ENCODE assay signal across 20 mouse cellular contexts in the genomic region with DNA sequence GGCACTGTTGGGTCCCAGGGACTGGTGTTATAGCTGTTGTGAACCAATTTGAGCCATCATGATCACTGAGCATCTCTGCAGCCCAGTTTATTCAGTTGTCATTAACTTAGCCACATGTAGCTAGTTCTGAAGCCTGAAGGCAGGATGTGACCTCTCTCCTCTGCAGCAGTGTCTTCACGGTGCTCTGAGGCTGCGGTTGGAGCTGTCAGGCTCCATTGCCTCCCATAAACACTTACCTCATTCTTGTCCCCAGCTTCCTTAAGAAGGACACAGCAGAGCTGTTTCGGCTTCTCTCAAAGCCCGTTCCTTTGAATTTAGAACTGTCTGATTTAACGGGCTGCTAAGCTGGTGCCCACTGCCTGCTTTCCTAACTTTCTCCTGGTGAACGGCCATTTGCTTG. TPM values are rescaled to one million over a fixed set of nuclear protein-coding genes. Genes with fewer than 3 reads are reported as not detected.
"Had no signal": no experiment of that assay in that cellular context is flagged by ENCODE, and none has a peak within 500 bp of the region (broad histone marks: within the 10 kb centered on the region; RNA-seq: fewer than 3 reads in every experiment).

No protein-coding gene starts in this region.

- H3K27me3 ChIP-seq: limb, embryonic 12.5 days; limb, embryonic 15.5 days; midbrain, embryonic 12.5 days; midbrain, embryonic 15.5 days; neural tube, embryonic 12.5 days; neural tube, embryonic 15.5 days had no signal

- H3K4me1 ChIP-seq: limb, embryonic 12.5 days; limb, embryonic 15.5 days; midbrain, embryonic 12.5 days; midbrain, embryonic 15.5 days; neural tube, embryonic 12.5 days; neural tube, embryonic 15.5 days had no signal

- H3K27ac ChIP-seq: limb, embryonic 12.5 days; limb, embryonic 15.5 days; liver, embryonic 14.5 days; macrophage; midbrain, embryonic 12.5 days; midbrain, embryonic 15.5 days; neural tube, embryonic 12.5 days; neural tube, embryonic 15.5 days had no signal

- DNase-seq: kidney, postnatal 14 days; left cerebral cortex, postnatal 4 days; liver, postnatal 0 days; lung, embryonic 14.5 days; retina, postnatal 1 day; right cerebral cortex, postnatal 25 days; thymus, adult 18-20 months; thymus, postnatal 36 days had no signal

- H3K9ac ChIP-seq: limb, embryonic 12.5 days; limb, embryonic 15.5 days; liver, embryonic 14.5 days; liver, postnatal 0 days; lung, embryonic 14.5 days; midbrain, embryonic 12.5 days; midbrain, embryonic 15.5 days; neural tube, embryonic 12.5 days; neural tube, embryonic 15.5 days had no signal

- H3K4me2 ChIP-seq: limb, embryonic 12.5 days; limb, embryonic 15.5 days; liver, embryonic 11.5 days; lung, embryonic 14.5 days; midbrain, embryonic 12.5 days; midbrain, embryonic 15.5 days; neural tube, embryonic 12.5 days; neural tube, embryonic 15.5 days had no signal

- H3K4me3 ChIP-seq: limb, embryonic 12.5 days; limb, embryonic 15.5 days; midbrain, embryonic 12.5 days; midbrain, embryonic 15.5 days; neural tube, embryonic 12.5 days; neural tube, embryonic 15.5 days had no signal

- ATAC-seq: intestine, postnatal 0 days; liver, postnatal 0 days; lung, postnatal 0 days; midbrain, embryonic 15.5 days had no signal

- H3K9me3 ChIP-seq: limb, embryonic 12.5 days; limb, embryonic 15.5 days; midbrain, embryonic 12.5 days; midbrain, embryonic 15.5 days; neural tube, embryonic 12.5 days; neural tube, embryonic 15.5 days had no signal

RNA-seq across cellular contexts. Expression of a gene that starts 17.4 kb away (rescaled TPM):
- total RNA-seq: megakaryocyte, adult 5-6 weeks had no signal
- polyA plus RNA-seq: liver, postnatal 0 days had no signal
